8 mouse cellular contexts compared by ENCODE assay signal in the genomic region with DNA sequence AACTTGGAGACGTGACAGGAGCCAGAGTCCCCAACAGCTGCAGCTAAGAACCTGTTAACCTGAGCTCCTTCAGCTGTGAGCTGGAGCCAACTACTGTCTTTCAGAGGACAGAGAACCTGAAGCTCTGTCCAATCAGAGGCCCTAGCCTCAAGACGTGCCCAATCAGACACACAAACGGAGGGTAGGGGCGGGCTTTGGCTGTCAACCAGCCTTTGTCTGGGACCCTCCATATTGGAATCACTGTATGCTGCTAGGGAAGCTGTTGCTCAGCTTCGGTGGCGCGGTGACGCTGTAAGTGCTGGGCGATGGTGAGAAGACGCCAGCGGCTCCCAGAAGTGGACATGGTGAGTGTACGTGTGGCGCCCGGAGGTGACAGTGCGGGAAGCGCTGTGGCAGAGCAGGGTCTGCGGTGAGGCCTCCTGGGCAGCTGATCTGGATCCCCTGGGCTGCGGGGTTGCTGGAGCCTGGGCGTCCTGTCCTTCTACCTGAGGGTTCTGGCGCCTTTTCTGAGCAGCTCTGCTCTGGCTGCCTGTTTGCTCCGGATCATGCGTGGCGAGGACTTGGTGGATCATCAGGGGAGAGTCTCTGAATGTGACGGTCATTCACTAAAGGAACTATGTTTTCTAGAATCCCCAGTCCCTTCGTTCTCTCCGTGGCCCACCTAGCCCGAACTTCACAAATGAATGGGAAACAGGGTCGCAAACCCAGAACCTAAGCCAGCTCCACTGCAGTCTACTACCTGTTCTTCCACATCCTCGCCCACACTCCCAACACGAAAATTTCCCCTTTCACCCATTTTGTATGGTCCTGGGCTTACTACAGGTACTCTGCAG. TPM values are rescaled to one million over a fixed set of nuclear protein-coding genes. Genes with fewer than 3 reads are reported as not detected.
A peak's percentile ranks its signal among the peaks of the same experiment; 100 is the strongest.
DNase-seq lines count a peak whose midpoint lies in the region; ATAC-seq and TF ChIP-seq lines count a peak whose summit lies in the region.

A gene (plus strand): TSS at position 215 of the 833 bp plus-strand sequence.

- TF ChIP-seq CTCF in Patski (IDR thresholded peaks at IDR 0.05), result no peak

- peak within 1 kb of the TSS; percentile 79 for H3K4me2 ChIP-seq in hindbrain, embryonic 13.5 days

- H3K9me3 ChIP-seq in hindbrain, embryonic 13.5 days, result no peaks in the 10 kb centered on the region

- WGBS in hindbrain, embryonic 13.5 days, result 1% methylated on average over 30 of the region's 30 CpGs

- peak within 1 kb of the TSS; percentile 88 for H3K4me3 ChIP-seq in hindbrain, embryonic 13.5 days

- peak within 1 kb of the TSS; percentile 97 for H3K27ac ChIP-seq in hindbrain, embryonic 13.5 days

- CTCF ChIA-PET in Patski (lab: Charles Lee), result interaction anchor here (1.2 to 2.4 kb wide), 4 partner anchors 9 to 34 kb away, joined by 3 to 7 read pairs (median 4); no protein-coding TSS in a partner anchor

- H3K4me1 ChIP-seq in hindbrain, embryonic 13.5 days (replicated peaks), result peaks cover 33% of the 10 kb centered on the region

- peak within 1 kb of the TSS; percentile 97 for H3K9ac ChIP-seq in hindbrain, embryonic 13.5 days

- H3K36me3 ChIP-seq in hindbrain, embryonic 13.5 days, result 0 out of 2 replicates have a peak, but pooled peaks cover 6% of the 10 kb centered on the region

- DNase-seq in Patski (ENCODE audit: low read depth, low spot score), result peak; percentile 80
- DNase-seq in cerebellum, postnatal 14 days, result peak; percentile 97
- peak; percentile 91 to 92 for DNase-seq in frontal cortex, postnatal 14 days (ENCODE audit: low spot score in 2 of 2)
- peak; percentile 84 to 88 for DNase-seq in layer of hippocampus, postnatal 25 days (ENCODE audit: extremely low spot score in 1 of 2, low spot score in 1 of 2)
- peak; percentile 96 for DNase-seq in lung, postnatal 25 days (ENCODE audit: low spot score)
- DNase-seq in retina, embryonic 14.5 days (ENCODE audit: low spot score), result peak; percentile 96
- DNase-seq in thymus, postnatal 4 days, result peak; percentile 90

- in situ Hi-C loops in Patski (cut with MboI; ENCODE audit: low pct_unique_long_range_greater_than_20kb), result no loop called here

- no peaks in the 10 kb centered on the region for H3K27me3 ChIP-seq in Patski
- no peaks in the 10 kb centered on the region for H3K27me3 ChIP-seq in hindbrain, embryonic 13.5 days

- ATAC-seq in Patski, result peak; percentile 73
- ATAC-seq in hindbrain, embryonic 13.5 days (ENCODE audit: low FRiP score), result peak; percentile 93

- POLR2A ChIA-PET in Patski (lab: Charles Lee), result interaction anchor here (0.6 to 0.8 kb wide), 3 partner anchors 14 to 1512 kb away, joined by 3 to 4 read pairs (median 3); no protein-coding TSS in a partner anchor

RNA-seq across cellular contexts. Expression of the gene that starts here (rescaled TPM):
- 4.5 TPM for polyA plus RNA-seq in Patski (2021)
- 21.9 and 22.3 TPM in 2 replicates for polyA plus RNA-seq in hindbrain, embryonic 13.5 days (2015; fragmentation: Nextera tagmentation; extraction: Ambion mirVana)
- 10 to 100 TPM; 15.4 TPM for total RNA-seq in layer of hippocampus, postnatal 25 days (2021)

Comparison
In these comparisons a context has a peak if more than half of its experiments do, and no peak if none do; other contexts are left out.
1. Peak in every context shown above with its lines: DNase-seq, ATAC-seq, H3K4me3 ChIP-seq and H3K27ac ChIP-seq.